Mouse (Mus musculus) kidney, adult 8-10 months (tissue): ENCODE results near the gene Ctdnep1.

Source experiments
- DNase-seq, 2 experiments: peaks; one replicate each; pipeline ENCODE4 v3.0.0; 2022

Gene Ctdnep1

DNA sequence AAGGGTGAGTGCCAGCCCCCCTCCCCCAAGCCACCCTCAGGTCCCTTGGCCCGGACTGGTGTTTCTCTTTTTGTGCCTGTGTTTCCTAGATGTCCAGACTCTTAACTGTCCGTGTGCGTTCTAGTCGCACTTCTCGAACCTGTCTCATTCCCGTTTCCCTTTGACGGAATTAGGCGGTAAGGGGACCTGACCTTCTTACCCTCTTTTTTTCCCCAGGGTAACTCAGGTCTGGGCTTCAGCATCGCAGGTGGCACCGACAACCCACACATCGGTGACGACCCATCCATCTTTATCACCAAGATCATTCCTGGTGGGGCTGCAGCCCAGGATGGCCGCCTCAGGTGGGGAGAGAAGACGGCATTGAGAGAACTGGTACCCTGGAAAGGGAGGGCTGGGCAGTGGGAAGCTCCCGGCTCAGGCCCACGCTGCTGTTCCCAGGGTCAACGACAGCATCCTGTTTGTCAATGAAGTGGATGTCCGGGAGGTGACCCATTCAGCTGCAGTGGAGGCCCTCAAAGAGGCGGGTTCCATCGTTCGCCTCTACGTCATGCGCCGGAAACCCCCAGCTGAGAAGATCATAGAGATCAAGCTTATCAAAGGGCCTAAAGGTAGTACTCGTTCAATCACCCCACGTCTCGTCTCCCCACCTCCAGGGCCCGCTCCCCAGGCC is 49.8 kb downstream of the Ctdnep1 start:
- DNase-seq: no peak

DNA sequence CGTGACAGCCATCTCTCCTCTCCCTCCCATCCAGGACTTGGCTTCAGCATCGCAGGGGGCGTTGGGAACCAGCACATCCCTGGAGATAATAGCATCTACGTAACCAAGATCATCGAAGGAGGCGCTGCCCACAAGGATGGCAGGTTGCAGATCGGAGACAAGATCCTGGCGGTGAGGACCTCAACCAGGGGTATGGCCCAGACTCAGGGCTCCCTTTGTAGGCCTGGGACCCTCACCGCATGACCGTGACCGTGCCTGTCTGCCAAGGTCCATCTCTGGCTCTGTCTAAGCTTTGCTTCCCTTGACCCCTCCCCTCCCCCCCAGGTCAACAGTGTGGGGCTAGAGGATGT is 50.3 kb downstream of the Ctdnep1 start:
- DNase-seq: no peak

DNA sequence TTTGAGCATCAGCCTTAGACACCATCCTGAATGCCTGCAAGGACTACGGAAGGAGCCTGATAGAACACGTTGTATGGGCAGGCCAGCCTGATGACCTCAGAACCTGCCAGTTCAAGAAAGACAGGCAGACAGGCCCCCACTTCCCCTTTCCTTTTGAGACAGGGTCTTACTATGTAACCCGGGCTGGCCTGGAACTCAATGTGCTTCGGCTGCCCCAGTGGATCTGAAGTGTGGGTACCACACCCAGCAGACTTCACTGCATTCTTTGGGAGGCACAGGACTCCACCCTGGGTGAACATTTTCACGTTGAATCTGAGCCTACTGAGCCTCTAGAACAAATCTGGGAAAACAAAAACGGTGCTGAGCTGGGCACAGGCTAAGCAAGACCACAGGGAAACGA is 57.2 kb downstream of the Ctdnep1 start:
- no peak for DNase-seq

DNA sequence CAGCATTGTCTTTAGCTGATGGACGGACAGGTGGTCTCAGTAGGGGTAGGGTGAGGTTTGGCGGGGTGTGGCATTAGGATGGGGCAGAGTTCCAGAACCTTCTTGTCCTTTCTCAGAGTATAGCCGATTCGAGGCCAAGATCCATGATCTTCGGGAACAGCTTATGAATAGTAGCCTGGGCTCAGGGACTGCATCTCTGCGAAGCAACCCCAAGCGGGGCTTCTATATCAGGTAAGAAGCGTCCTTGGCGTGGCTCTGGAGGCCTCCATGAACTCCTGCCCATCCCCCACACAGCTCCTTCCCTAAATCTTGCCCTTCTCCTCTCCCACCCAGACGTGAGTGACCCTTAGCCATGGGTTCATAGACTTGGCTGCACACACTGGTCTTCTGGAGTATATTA is 58.7 kb downstream of the Ctdnep1 start:
- DNase-seq: no peak

DNA sequence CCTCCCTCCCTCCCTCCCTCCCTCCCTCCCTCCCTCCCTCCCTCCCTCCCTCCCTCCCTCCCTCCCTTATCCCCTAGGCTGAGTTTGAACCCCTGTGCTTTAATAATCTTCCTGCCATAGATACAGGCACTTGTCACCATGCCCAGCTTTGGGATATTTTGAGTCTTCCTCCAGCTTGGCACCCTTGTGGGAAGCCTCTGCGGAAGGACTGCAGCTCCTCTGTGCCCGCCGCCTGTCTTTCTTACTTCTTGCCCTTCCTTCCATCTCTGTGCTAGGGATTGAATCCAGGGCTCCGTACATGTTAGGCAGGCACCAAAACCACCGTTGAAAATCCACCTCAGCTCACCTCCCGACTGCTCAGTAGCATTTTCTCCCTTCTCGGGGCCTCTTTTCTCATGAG is 59.2 kb downstream of the Ctdnep1 start:
- no peak for DNase-seq
